Mouse (Mus musculus) heart, postnatal 0 days (tissue): ENCODE measurements around the gene Msrb1. TPM values are rescaled to one million over a fixed set of nuclear protein-coding genes. Genes with fewer than 3 reads are reported as not detected.

Source experiments
- ATAC-seq: fragments of 200-750 bp; cut with Nextera tagmentation; 2 replicates; pipeline ENCODE4 v1.8.0; 2017; ENCODE audit warnings: low read depth, moderate number of reproducible peaks, moderate library complexity; ENCODE audit not compliant: insufficient read depth
- DNase-seq: peaks from one replicate; pipeline ENCODE4 v3.0.0-alpha.2; 2016; ENCODE audit warnings: low spot score
- H3K27ac ChIP-seq: fragments of 300-500 bp; sonication (generic); 2 replicates; pipeline ENCODE4 v1.5.1; 2014; ENCODE audit warnings: low read depth, mild to moderate bottlenecking
- H3K27me3 ChIP-seq: fragments of 300-500 bp; sonication (generic); 2 replicates; pipeline ENCODE4 v1.6.1; 2014; ENCODE audit warnings: low read length, mixed read lengths; ENCODE audit not compliant: control insufficient read depth, insufficient read depth
- H3K36me3 ChIP-seq: fragments of 300-500 bp; sonication (generic); replicated peaks from 2 replicates; pipeline ENCODE4 v1.6.1; 2014; ENCODE audit warnings: low read length, mixed read lengths; ENCODE audit not compliant: control insufficient read depth, insufficient read depth
- H3K4me1 ChIP-seq: fragments of 300-500 bp; sonication (generic); 2 replicates; pipeline ENCODE4 v1.6.1; 2014; ENCODE audit warnings: antibody characterized with exemption; ENCODE audit not compliant: control insufficient read depth, insufficient read depth
- H3K4me2 ChIP-seq: fragments of 300-500 bp; sonication (generic); 2 replicates; pipeline ENCODE4 v1.6.1; 2014; ENCODE audit warnings: low read depth, mild to moderate bottlenecking, low read length, moderate library complexity
- H3K4me3 ChIP-seq: fragments of 300-500 bp; sonication (generic); 2 replicates; pipeline ENCODE4 v1.5.1; 2014; ENCODE audit warnings: low read depth, low read length
- H3K9ac ChIP-seq: fragments of 300-500 bp; sonication (generic); replicated peaks from 2 replicates; pipeline ENCODE4 v1.6.1; 2014; ENCODE audit warnings: low read depth, low read length, mixed read lengths
- H3K9me3 ChIP-seq: fragments of 300-500 bp; sonication (generic); replicated peaks from 2 replicates; pipeline ENCODE4 v1.6.1; 2016; ENCODE audit warnings: low read length; ENCODE audit not compliant: control insufficient read depth
- CTCF ChIP-seq: IDR thresholded peaks from 2 replicates; pipeline ENCODE4 v1.5.1; 2016; ENCODE audit warnings: antibody characterized with exemption, control low read depth, low read depth
- EP300 ChIP-seq: IDR thresholded peaks from 2 replicates; pipeline ENCODE4 v1.6.1; 2016; ENCODE audit warnings: antibody characterized with exemption, low read depth
- WGBS: fragments of 180-500 bp; shearing (Covaris S2); extraction: QIAGEN DNeasy Blood & Tissue Kit; methylation state at CpG from one replicate; pipeline ENCODE4 v1.1.7; 2014; 5-methylcytosine and 5-hydroxymethylcytosine counted together
- polyA plus RNA-seq: library from polyadenylated mRNA; unstranded; fragments of >200 nt; fragmentation: Nextera tagmentation; extraction: Ambion mirVana; gene quantifications from 2 replicates; pipeline ENCODE4 v1.2.1, GENCODE M21; 2015
- total RNA-seq: library from RNA; depleted of rRNA; stranded (reverse); fragments of >200 nt; gene quantifications from 2 replicates; pipeline ENCODE4 v1.2.3, GENCODE M21; 2014; ENCODE audit warnings: low replicate concordance

The Msrb1 gene
- total and polyA plus RNA-seq, 2 experiments from 2014 or later: 28.5 to 55.7 TPM

DNA sequence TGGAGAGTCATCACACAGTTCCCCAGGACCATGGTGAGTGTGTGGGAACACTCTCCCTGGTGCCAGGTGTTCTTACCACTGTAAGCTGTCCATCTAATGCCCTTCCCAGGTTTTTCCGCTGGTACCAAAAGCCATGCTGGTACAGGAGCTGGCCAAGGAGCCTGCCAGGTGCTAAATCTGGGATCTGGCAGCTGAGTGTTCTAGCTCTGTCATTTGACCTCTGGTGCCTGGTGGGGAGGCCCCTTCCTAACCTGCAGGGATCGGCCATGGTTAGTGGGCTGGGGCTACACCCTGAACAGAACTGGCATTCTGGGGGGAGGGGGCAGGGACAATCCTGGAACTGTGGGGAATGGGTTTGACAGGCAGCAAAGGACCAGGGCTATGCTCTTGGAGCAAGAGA, 8.8 kb upstream of the Msrb1 start, which contains the start of gene Rpl3l:
Rpl3l (plus strand) TSS at position 203 of the 400 bp plus-strand sequence.
- DNase-seq (no peak), ATAC-seq (no peak)
- TF ChIP-seq CTCF: no peak
- TF ChIP-seq EP300: no peak
- 54% methylated on average over 2 of the region's 2 CpGs for WGBS
- Histone ChIP-seq H3K9ac (no peak within 1 kb of the TSS), H3K9me3 (no peaks in the 10 kb centered on the region), H3K4me3 (no peak within 1 kb of the TSS), H3K27ac (no peak within 1 kb of the TSS), H3K36me3 (peaks cover under 1% of the 10 kb centered on the region; the same call in 1 of the 2 replicates), H3K4me1 (peaks cover 23% of the 10 kb centered on the region), H3K27me3 (no peaks in the 10 kb centered on the region), H3K4me2 (no peak within 1 kb of the TSS)

DNA sequence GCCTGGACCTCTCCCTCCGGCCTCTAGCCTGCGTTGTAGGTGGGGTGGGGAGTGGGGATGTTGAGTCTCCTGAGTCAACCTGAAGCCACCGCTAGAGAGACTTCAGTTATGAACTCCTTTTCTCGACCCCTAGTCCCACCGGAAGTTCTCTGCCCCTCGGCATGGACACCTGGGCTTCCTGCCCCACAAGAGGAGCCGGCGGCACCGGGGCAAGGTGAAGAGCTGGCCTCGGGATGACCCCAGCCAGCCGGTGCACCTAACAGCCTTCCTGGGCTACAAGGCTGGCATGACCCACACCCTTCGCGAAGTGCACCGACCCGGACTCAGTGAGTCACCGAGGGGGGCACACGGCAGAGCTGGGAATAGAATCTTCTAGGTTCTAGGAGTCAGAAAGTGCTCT, 8.3 kb upstream of the Msrb1 start:
- Histone ChIP-seq H3K9ac (no peak overlapping the region), H3K36me3 (no peaks in the 10 kb centered on the region), H3K27me3 (no peaks in the 10 kb centered on the region), H3K4me3 (no peak overlapping the region), H3K27ac (no peak overlapping the region), H3K4me1 (peaks cover 24% of the 10 kb centered on the region), H3K9me3 (no peaks in the 10 kb centered on the region), H3K4me2 (no peak overlapping the region)
- DNase-seq (no peak), ATAC-seq (no peak)
- TF ChIP-seq EP300: no peak
- no peak for TF ChIP-seq CTCF
- 63% methylated on average over 17 of the region's 17 CpGs for WGBS

DNA sequence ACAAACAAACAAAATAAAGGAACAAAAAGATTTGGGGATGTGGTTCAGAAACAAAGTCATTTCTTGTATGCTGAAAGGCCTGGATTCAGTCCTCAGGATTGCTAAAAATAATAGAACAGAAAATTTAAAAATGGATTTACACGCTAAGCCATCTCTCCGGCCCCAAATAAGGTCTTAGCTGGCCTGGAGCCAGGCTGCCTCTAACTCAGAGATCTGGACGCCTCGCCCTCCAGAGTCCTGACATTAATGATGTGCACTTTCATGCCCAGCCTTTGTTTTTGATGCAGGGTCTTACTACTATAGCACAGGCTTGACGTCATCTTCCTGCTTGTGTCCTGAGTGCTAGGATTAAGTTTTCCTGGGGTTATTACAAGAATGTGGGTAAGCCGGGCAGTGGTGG, 7.4 kb upstream of the Msrb1 start:
- H3K4me1 ChIP-seq: peaks cover 26% of the 10 kb centered on the region
- no peak overlapping the region for H3K27ac ChIP-seq
- ATAC-seq (no peak), DNase-seq (peak; percentile 52)
- TF ChIP-seq CTCF (no peak), EP300 (no peak)
- H3K9me3 ChIP-seq: no peaks in the 10 kb centered on the region
- WGBS: 35% methylated on average over 6 of the region's 6 CpGs
- H3K4me2 ChIP-seq: no peak overlapping the region
- H3K9ac ChIP-seq: no peak overlapping the region
- H3K27me3 ChIP-seq: no peaks in the 10 kb centered on the region
- no peak overlapping the region for H3K4me3 ChIP-seq
- H3K36me3 ChIP-seq: no peaks in the 10 kb centered on the region

DNA sequence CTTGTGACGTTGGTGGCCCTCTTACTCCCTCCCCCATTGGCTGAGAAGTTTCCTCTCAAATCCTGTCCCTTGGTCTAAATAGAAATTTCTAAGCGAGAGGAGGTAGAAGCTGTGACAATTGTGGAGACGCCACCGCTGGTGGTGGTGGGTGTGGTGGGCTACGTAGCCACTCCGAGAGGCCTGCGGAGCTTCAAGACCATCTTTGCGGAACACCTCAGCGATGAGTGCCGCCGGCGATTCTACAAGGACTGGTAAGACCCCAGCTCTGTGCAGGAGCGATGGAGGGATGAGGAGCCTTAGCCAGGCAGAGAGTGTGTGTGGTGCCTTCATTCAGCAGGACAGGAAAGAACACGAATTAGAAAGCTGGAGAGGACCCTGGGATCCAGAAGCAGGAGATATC, 5.7 kb upstream of the Msrb1 start:
- Histone ChIP-seq H3K9ac (no peak overlapping the region), H3K4me2 (no peak overlapping the region), H3K27ac (no peak overlapping the region), H3K27me3 (no peaks in the 10 kb centered on the region), H3K4me1 (peaks cover 29% of the 10 kb centered on the region), H3K36me3 (no peaks in the 10 kb centered on the region), H3K9me3 (no peaks in the 10 kb centered on the region), H3K4me3 (no peak overlapping the region)
- ATAC-seq: no peak
- TF ChIP-seq CTCF: no peak
- TF ChIP-seq EP300: no peak
- 86% methylated on average over 14 of the region's 14 CpGs for WGBS
- DNase-seq: no peak

DNA sequence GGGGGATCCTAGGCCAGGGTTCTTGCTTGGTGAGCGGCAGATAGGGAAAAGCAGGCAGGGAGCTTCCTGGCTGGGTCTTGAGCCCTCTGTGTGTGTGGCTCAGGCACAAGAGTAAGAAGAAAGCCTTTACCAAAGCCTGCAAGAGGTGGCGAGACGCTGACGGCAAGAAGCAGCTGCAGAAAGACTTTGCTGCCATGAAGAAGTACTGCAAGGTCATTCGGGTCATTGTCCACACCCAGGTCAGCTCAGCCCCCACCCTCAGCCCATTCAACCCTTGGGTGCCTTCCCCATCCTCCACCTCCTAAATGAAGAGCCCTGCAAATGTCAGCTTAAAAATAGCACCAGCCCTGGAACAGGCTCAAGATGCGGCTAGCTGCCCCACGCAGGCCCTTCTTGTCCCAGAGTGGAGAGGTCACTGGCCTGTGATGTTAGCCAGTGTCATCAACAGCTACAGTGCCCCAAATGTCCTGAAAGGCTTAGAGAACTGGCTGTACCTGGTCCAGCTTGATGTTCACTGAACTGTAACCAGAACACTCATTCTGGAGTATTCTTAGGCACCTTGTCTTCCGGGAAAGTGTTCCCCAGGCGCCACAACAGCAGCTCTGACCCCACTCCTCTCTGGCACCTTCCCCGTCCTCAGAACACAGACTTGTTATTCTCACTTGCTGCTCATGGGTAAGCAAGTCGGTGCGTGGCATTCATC, 4.1 kb upstream of the Msrb1 start:
- Histone ChIP-seq H3K9me3 (no peaks in the 10 kb centered on the region), H3K36me3 (no peaks in the 10 kb centered on the region), H3K4me2 (peak overlapping the region; percentile 13; the same call in 1 of the 2 replicates), H3K4me3 (no peak overlapping the region), H3K9ac (peak overlapping the region; percentile 43; the same call in 1 of the 2 replicates), H3K27ac (peak overlapping the region; percentile 97), H3K4me1 (peaks cover 39% of the 10 kb centered on the region), H3K27me3 (no peaks in the 10 kb centered on the region)
- DNase-seq (peak; percentile 75), ATAC-seq (peak; percentile 47)
- TF ChIP-seq EP300 (no peak), CTCF (no peak)
- WGBS: 46% methylated on average over 12 of the region's 12 CpGs
